Mouse (Mus musculus) hindbrain, embryonic 16.5 days (tissue): ENCODE results near the gene Tyw1. TPM values are rescaled to one million over a fixed set of nuclear protein-coding genes. Genes with fewer than 3 reads are reported as not detected.

Experiments used
- ATAC-seq: fragments of 200-750 bp; cut with Nextera tagmentation; 2 replicates; pipeline ENCODE4 v1.8.0; 2017; ENCODE audit warnings: moderate TSS enrichment, moderate library complexity
- H3K27ac ChIP-seq: fragments of 300-500 bp; sonication (generic); 2 replicates; pipeline ENCODE4 v1.5.1; 2014; ENCODE audit warnings: low read depth, mild to moderate bottlenecking, control low read depth, low read length, moderate library complexity
- H3K27me3 ChIP-seq: fragments of 300-500 bp; sonication (generic); replicated peaks from 2 replicates; pipeline ENCODE4 v1.6.1; 2014; ENCODE audit warnings: low read length; ENCODE audit not compliant: control insufficient read depth, insufficient read depth
- H3K36me3 ChIP-seq: fragments of 300-500 bp; sonication (generic); 2 replicates; pipeline ENCODE4 v1.6.1; 2014; ENCODE audit warnings: mild to moderate bottlenecking, low read length, moderate library complexity, mixed read lengths; ENCODE audit not compliant: control insufficient read depth, insufficient read depth
- H3K4me1 ChIP-seq: fragments of 300-500 bp; sonication (generic); 2 replicates; pipeline ENCODE4 v1.6.1; 2014; ENCODE audit warnings: low read depth, low read length; ENCODE audit not compliant: control insufficient read depth, insufficient read depth
- H3K4me2 ChIP-seq: fragments of 300-500 bp; sonication (generic); 2 replicates; pipeline ENCODE4 v1.6.1; 2014; ENCODE audit warnings: mild to moderate bottlenecking, low read length, control low read depth, moderate library complexity
- H3K4me3 ChIP-seq: fragments of 300-500 bp; sonication (generic); 2 replicates; pipeline ENCODE4 v1.5.1; 2014; ENCODE audit warnings: mild to moderate bottlenecking, low read length, control low read depth, moderate library complexity
- H3K9ac ChIP-seq: fragments of 300-500 bp; sonication (generic); 2 replicates; pipeline ENCODE4 v1.6.1; 2014; ENCODE audit warnings: low read depth, mild to moderate bottlenecking, control low read depth, low read length, moderate library complexity
- H3K9me3 ChIP-seq: fragments of 300-500 bp; sonication (generic); 2 replicates; pipeline ENCODE4 v1.6.1; 2014; ENCODE audit warnings: mild to moderate bottlenecking, low read length, moderate library complexity; ENCODE audit not compliant: control insufficient read depth
- WGBS: fragments of 180-500 bp; shearing (Covaris S2); extraction: QIAGEN DNeasy Blood & Tissue Kit; methylation state at CpG from one replicate; pipeline ENCODE4 v1.1.7; 2014; 5-methylcytosine and 5-hydroxymethylcytosine counted together
- polyA plus RNA-seq: library from polyadenylated mRNA; unstranded; fragments of >200 nt; fragmentation: Nextera tagmentation; extraction: Ambion mirVana; gene quantifications from 2 replicates; pipeline ENCODE4 v1.2.1, GENCODE M21; 2015

Gene Tyw1
- polyA plus RNA-seq, 1 experiment from 2014 or later, result 22.0 TPM

DNA sequence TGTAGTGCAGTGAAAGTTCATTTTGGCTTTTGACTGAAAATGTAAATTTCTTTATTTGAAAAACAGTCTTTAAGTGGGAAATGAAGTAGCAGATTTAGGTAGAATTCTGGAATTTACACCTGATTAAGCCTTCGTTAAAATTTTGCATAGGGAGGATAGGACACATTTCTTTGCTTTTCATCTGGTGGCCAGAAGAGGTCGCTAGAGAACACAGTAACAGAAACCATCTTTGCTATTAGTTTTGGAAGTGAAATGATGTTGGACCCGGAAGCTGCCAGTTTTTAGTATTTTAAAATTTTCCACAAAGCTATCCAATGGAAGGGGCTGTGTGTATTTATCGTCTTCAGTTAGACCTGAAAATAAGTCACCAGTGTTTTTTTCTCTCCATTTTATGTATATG lies 20.1 kb downstream of the Tyw1 start:
- no peak overlapping the region for H3K27ac ChIP-seq
- H3K9ac ChIP-seq, result no peak overlapping the region
- no peak for ATAC-seq
- H3K27me3 ChIP-seq, result no peaks in the 10 kb centered on the region
- H3K4me1 ChIP-seq, result no peaks in the 10 kb centered on the region
- H3K36me3 ChIP-seq, result peaks cover 19% of the 10 kb centered on the region
- WGBS, result 53% methylated on average over 4 of the region's 4 CpGs
- no peak overlapping the region for H3K4me2 ChIP-seq
- H3K9me3 ChIP-seq, result no peaks in the 10 kb centered on the region
- no peak overlapping the region for H3K4me3 ChIP-seq

DNA sequence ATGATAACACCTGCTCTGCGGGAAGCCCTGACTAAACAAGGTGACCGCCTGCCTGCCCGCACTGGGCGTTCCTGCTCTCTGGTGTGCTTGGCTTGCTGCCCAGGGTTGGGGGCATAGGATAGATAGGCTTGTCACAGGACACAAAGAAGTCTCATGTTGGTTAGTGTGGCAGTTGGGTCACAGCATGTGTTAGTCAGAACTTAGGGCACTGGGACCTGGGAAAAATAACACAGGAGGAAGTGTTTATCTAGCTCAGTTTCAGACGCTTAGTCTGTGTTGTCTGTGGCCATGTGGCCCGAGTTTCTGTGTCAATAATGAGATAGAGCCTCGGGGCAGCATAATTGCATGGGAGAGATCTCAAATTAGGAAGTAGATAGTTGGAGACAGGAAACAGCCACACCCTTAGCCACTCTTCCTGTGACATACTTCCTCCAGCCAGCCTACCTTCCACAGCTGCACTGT lies 22.6 kb downstream of the Tyw1 start:
- no peak overlapping the region for H3K27ac ChIP-seq
- no peak overlapping the region for H3K4me2 ChIP-seq
- H3K27me3 ChIP-seq, result no peaks in the 10 kb centered on the region
- H3K4me1 ChIP-seq, result no peaks in the 10 kb centered on the region
- H3K4me3 ChIP-seq, result no peak overlapping the region
- WGBS, result 77% methylated on average over 7 of the region's 7 CpGs
- H3K9ac ChIP-seq, result no peak overlapping the region
- peaks cover 20% of the 10 kb centered on the region for H3K36me3 ChIP-seq
- H3K9me3 ChIP-seq, result no peaks in the 10 kb centered on the region
- no peak for ATAC-seq

DNA sequence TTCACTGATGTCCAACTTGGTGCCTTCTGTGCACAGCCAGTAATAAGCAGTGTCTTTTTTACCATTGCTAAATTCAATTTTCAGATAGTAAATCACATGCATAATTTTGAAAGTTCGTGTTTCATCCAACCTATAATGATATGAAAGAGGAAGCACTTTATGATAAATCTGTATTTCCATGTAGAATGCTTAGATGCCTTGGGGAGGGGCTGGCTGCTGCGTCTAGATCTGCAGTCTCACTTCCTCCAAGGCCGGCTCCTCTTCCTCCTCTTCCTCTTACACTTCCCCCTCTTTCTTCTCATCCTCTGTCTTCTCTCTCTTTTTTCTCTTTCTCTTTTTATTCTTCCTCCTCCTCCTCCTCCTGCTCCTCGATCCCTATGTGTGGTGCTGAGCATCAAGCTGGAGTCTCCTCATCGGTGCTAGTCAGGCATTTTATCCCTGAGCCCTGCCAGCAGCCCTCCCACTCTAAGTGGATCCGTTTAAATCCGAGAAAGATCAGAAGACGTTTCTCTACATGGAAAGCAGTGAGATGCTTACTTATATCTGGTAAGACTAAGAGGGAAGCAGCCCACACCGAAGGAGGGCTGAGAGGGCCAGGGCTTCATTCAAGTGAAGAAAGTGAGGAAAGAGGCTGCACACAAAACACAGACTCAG lies 27.8 kb downstream of the Tyw1 start:
- no peak overlapping the region for H3K9ac ChIP-seq
- H3K4me1 ChIP-seq, result no peaks in the 10 kb centered on the region
- no peaks in the 10 kb centered on the region for H3K9me3 ChIP-seq
- WGBS, result 97% methylated on average over 9 of the region's 9 CpGs
- no peak overlapping the region for H3K27ac ChIP-seq
- H3K4me3 ChIP-seq, result no peak overlapping the region
- no peak for ATAC-seq
- peaks cover 23% of the 10 kb centered on the region for H3K36me3 ChIP-seq
- H3K27me3 ChIP-seq, result no peaks in the 10 kb centered on the region
- no peak overlapping the region for H3K4me2 ChIP-seq

DNA sequence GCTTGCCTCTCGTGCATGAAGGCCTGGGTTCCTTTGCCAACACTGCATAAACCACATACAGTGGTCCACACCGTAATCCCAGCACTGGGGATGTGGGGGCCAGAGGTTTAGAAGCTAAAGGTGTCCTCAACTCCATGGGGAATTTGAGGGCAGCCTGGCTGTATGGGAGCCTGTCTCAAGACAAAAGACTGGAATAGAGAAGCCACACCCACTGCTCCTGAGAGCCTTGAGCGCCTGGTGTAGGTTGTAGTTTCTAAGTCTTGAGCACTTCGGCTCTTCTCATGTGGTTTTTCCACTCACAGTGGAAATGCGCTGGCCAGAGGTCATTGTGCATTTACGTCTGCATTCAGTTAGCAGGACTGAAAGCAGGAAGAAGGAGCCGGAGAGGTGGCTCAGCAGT lies 32.7 kb downstream of the Tyw1 start:
- Histone ChIP-seq H3K27ac (no peak overlapping the region), H3K9me3 (no peaks in the 10 kb centered on the region), H3K9ac (no peak overlapping the region), H3K4me3 (no peak overlapping the region), H3K4me1 (no peaks in the 10 kb centered on the region), H3K36me3 (peaks cover 17% of the 10 kb centered on the region), H3K4me2 (no peak overlapping the region), H3K27me3 (no peaks in the 10 kb centered on the region)
- no peak for ATAC-seq
- 93% methylated on average over 7 of the region's 7 CpGs for WGBS

DNA sequence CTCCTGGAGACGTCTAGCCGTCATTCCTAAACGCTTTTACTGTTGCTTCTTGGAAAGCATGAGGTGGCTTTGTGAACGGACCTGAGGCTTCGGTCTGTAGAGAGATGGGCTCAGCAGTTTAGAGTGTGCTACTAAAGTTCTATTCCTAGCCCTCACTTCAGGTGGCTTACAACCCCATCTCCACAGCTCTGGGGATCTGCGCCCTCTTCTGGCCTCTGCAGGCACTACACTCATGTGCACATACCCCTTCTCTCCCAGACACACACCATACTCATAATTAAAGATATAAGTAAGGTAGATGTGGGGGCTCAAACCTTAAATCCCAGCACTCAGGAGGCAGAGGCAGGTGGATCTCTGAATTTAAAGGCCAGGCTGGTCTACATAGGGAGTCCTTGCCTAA lies 34.8 kb downstream of the Tyw1 start:
- H3K4me2 ChIP-seq, result no peak overlapping the region
- no peak for ATAC-seq
- H3K4me3 ChIP-seq, result no peak overlapping the region
- WGBS, result 96% methylated on average over 6 of the region's 6 CpGs
- H3K4me1 ChIP-seq, result no peaks in the 10 kb centered on the region
- no peaks in the 10 kb centered on the region for H3K9me3 ChIP-seq
- H3K36me3 ChIP-seq, result 0 out of 2 replicates have a peak, but pooled peaks cover 5% of the 10 kb centered on the region
- H3K27me3 ChIP-seq, result no peaks in the 10 kb centered on the region
- no peak overlapping the region for H3K27ac ChIP-seq
- no peak overlapping the region for H3K9ac ChIP-seq

DNA sequence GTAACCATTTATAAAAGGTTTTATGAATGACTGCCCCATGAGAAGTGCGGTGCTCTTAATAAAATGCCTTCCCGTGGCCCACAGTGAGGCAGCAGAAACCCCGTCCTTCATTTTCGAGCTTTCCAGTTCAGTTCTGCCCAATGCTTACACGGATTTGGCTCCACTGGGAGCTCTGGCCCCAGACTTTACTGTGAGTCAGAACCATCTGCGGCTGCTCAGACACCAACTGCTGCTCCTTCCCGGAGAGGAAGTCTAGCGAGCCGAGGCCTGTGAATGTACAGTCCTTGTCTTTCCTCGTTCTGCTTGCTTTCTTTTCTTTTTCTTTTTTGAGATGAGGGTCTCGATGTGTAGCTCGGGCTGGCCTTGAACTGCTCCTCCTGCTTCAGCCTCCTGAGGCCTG lies 35.4 kb downstream of the Tyw1 start:
- 91% methylated on average over 12 of the region's 12 CpGs for WGBS

DNA sequence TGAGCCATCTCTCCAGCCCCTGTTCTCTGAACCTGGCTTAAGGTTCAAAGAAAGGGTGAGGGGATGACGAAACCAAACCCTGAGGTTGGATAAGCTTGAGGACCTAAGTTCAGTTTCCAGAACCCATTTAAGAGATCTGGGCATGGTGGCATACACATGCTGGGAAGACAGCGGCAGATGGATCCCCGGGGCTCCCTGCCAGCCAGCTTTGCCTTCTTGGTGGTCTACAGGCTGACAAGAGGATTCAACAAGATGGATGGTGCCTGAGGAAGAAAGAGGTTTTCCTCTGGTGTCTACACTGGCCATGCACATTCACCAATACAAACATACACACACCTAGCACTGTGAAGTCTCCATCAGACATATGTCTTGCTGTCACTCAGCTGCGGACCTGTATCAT lies 37.6 kb downstream of the Tyw1 start:
- H3K27ac ChIP-seq, result no peak overlapping the region
- no peaks in the 10 kb centered on the region for H3K27me3 ChIP-seq
- 74% methylated on average over 4 of the region's 4 CpGs for WGBS
- no peak overlapping the region for H3K4me3 ChIP-seq
- no peaks in the 10 kb centered on the region for H3K4me1 ChIP-seq
- no peak overlapping the region for H3K9ac ChIP-seq
- H3K4me2 ChIP-seq, result no peak overlapping the region
- peaks cover 9% of the 10 kb centered on the region; the same call in 1 of the 2 replicates for H3K36me3 ChIP-seq
- no peaks in the 10 kb centered on the region for H3K9me3 ChIP-seq
- no peak for ATAC-seq

More for the DNA sequence above, 35.4 kb downstream of the Tyw1 start:
- H3K27ac ChIP-seq, result no peak overlapping the region
- no peak for ATAC-seq
- no peaks in the 10 kb centered on the region for H3K4me1 ChIP-seq
- no peak overlapping the region for H3K4me3 ChIP-seq
- H3K27me3 ChIP-seq, result no peaks in the 10 kb centered on the region
- H3K9ac ChIP-seq, result no peak overlapping the region
- H3K9me3 ChIP-seq, result no peaks in the 10 kb centered on the region
- H3K36me3 ChIP-seq, result 0 out of 2 replicates have a peak, but pooled peaks cover 5% of the 10 kb centered on the region
- H3K4me2 ChIP-seq, result no peak overlapping the region

DNA sequence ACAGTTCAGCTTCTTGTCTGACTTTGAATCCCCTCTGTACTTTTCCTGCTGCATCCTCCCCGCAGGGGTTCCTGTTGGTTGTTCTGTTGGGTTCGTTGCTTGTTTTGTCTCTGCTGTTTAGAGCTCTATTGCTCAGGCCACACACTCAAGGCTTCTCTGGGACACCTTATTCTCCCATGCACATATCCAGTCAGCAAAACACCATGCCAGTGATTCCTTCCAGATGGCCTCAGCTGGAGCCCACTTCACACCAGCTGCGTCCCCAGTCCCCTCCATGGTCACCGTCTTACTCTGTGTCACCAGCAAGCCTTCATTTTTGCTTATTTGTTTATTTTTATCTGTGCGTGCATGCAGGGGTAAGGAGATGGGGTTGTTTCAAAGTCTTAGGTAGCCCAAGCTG lies 38.5 kb downstream of the Tyw1 start:
- Histone ChIP-seq H3K36me3 (peaks cover 9% of the 10 kb centered on the region; the same call in 1 of the 2 replicates), H3K9me3 (no peaks in the 10 kb centered on the region), H3K4me2 (no peak overlapping the region), H3K4me1 (no peaks in the 10 kb centered on the region), H3K27me3 (no peaks in the 10 kb centered on the region), H3K9ac (no peak overlapping the region), H3K4me3 (no peak overlapping the region), H3K27ac (no peak overlapping the region)
- WGBS, result 67% methylated on average over 5 of the region's 5 CpGs
- ATAC-seq, result no peak

DNA sequence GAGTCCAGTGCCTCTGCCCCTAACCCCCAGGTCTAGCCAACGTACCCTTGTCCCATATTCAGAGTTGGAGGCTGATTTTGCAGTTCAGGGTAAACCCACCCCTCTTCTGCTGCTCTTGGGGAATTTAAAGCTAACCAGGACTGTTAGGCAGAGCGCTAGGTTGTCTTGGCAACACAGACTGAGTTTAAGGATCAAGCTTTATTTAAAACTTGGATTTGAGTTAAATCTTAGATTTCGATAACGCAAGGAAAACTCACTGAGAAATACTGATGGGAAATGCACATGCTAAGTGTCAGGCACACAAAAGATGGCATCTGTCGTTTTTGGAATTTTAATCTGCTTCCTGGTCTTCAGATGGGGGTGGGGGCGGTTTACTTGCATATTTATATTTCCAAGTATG lies 39.2 kb downstream of the Tyw1 start:
- Histone ChIP-seq H3K27ac (no peak overlapping the region), H3K36me3 (peaks cover 9% of the 10 kb centered on the region; the same call in 1 of the 2 replicates), H3K4me2 (no peak overlapping the region), H3K9ac (no peak overlapping the region), H3K9me3 (no peaks in the 10 kb centered on the region), H3K4me3 (no peak overlapping the region), H3K27me3 (no peaks in the 10 kb centered on the region), H3K4me1 (no peaks in the 10 kb centered on the region)
- ATAC-seq, result no peak
- 82% methylated on average over 6 of the region's 6 CpGs for WGBS
